In the genomic region with DNA sequence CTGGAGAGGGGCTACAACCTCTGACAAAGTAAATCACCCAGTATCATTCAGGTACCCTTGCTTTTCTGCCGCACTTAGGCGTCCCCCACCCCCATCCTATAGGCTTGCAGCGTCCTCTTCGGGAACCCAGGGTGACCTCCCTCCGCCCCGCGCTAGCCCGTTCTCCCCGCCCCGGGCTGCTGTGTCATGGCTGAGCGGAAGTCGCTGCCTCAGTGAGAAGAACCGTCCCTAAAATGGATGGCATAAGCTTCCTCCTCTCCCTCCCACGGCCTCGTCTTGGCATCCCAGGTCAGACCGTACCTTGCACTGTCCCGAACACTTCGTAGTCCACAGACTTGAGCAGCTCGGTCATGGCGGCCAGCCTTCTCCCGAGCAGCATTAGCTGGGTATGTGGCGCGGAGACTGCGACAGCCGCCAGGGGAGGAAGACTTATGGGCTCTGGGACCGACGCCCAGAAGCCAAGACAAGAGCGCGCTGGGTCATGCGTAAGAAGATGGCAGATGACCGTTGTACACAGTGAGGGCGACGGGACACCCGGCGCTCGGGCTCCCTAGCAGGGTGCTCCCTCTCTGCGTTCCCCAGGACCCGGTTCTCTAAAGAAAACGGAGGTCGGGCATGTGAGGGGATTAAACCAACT, we compare ENCODE assay signal across 9 mouse cellular contexts. TPM values are rescaled to one million over a fixed set of nuclear protein-coding genes. Genes with fewer than 3 reads are reported as not detected.
DNase-seq lines count a peak whose midpoint lies in the region; ATAC-seq and TF ChIP-seq lines count a peak whose summit lies in the region.
"Had no signal": no experiment of that assay in that cellular context is flagged by ENCODE, and none has a peak within 500 bp of the region (broad histone marks: within the 10 kb centered on the region; RNA-seq: fewer than 3 reads in every experiment).

Gene Acyp2, minus strand, starts transcription at position 587 of the 637 bp plus-strand sequence.

- no peak for TF ChIP-seq CTCF in C2C12 (IDR thresholded peaks at IDR 0.05; ENCODE audit: control insufficient read depth, insufficient read depth, insufficient read length)
- TF ChIP-seq CTCF in brain, embryonic 14.5 days (IDR thresholded peaks at IDR 0.05; ENCODE audit: borderline replicate concordance, extremely low read depth, insufficient read depth, insufficient read length), result peak; percentile 47
- TF ChIP-seq CTCF in spleen, adult 2 months (IDR thresholded peaks at IDR 0.05; ENCODE audit: extremely low read depth, insufficient read depth, insufficient read length, insufficient replicate concordance), result no peak

- peak; percentile 99 for ATAC-seq in erythroblast, adult 5-6 weeks (replicated peaks; ENCODE audit: low FRiP score, poor library complexity, severe bottlenecking)
- ATAC-seq in kidney, embryonic 14.5 days (ENCODE audit: low FRiP score, low TSS enrichment), result peak; percentile 98
- ATAC-seq in limb, embryonic 14.5 days (ENCODE audit: low FRiP score, low read depth), result peak; percentile 95
- ATAC-seq in midbrain, embryonic 16.5 days, result peak; percentile 98
- ATAC-seq: Patski had no signal

- under 1% methylated on average over 40 of the region's 40 CpGs for WGBS in heart, embryonic 10.5 days
- WGBS in kidney, embryonic 14.5 days, result under 1% methylated on average over 40 of the region's 40 CpGs
- WGBS in limb, embryonic 14.5 days, result 1% methylated on average over 40 of the region's 40 CpGs
- WGBS in midbrain, embryonic 16.5 days, result 0% methylated on average over 40 of the region's 40 CpGs
- 3% methylated on average over 40 of the region's 40 CpGs for WGBS in spleen, adult 2 months

- no peak; the same call in 1 of the 2 replicates for TF ChIP-seq POLR2A in brain, embryonic 14.5 days (IDR thresholded peaks at IDR 0.05; ENCODE audit: borderline replicate concordance, extremely low read depth, insufficient read depth, insufficient read length, poor library complexity, severe bottlenecking)
- TF ChIP-seq POLR2A in limb, embryonic 14.5 days (IDR thresholded peaks at IDR 0.05; ENCODE audit: borderline replicate concordance, extremely low read depth, insufficient read depth, insufficient read length), result peak; percentile 64; the same call in 1 of the 2 replicates
- TF ChIP-seq POLR2A in spleen, adult 2 months (IDR thresholded peaks at IDR 0.05; ENCODE audit: low read depth, low read length), result peak; percentile 23; the same call in 1 of the 2 replicates

- no peaks in the 10 kb centered on the region; the same call in 1 of the 2 replicates for H3K4me1 ChIP-seq in heart, embryonic 10.5 days
- no peaks in the 10 kb centered on the region for H3K4me1 ChIP-seq in kidney, embryonic 14.5 days (ENCODE audit: control insufficient read depth, insufficient read depth, low read length)
- no peaks in the 10 kb centered on the region for H3K4me1 ChIP-seq in limb, embryonic 14.5 days (ENCODE audit: control insufficient read depth, insufficient read depth, low read length)
- H3K4me1 ChIP-seq in midbrain, embryonic 16.5 days (ENCODE audit: control insufficient read depth, insufficient read depth, low read length), result 0 out of 2 replicates have a peak, but pooled peaks cover 2% of the 10 kb centered on the region
- no peaks in the 10 kb centered on the region for H3K4me1 ChIP-seq in spleen, adult 2 months (ENCODE audit: control insufficient read depth, insufficient read depth, insufficient read length)

- H3K36me3 ChIP-seq in C2C12 (ENCODE audit: control insufficient read depth, insufficient read depth), result no peaks in the 10 kb centered on the region
- H3K36me3 ChIP-seq in heart, embryonic 10.5 days, result no peaks in the 10 kb centered on the region
- H3K36me3 ChIP-seq in kidney, embryonic 14.5 days (ENCODE audit: control insufficient read depth, insufficient read depth, low read length), result no peaks in the 10 kb centered on the region
- H3K36me3 ChIP-seq in limb, embryonic 14.5 days (ENCODE audit: control insufficient read depth, insufficient read depth, low read length), result no peaks in the 10 kb centered on the region
- no peaks in the 10 kb centered on the region for H3K36me3 ChIP-seq in midbrain, embryonic 16.5 days (ENCODE audit: control insufficient read depth, insufficient read depth, low read length)
- no peaks in the 10 kb centered on the region for H3K36me3 ChIP-seq in spleen, adult 2 months (ENCODE audit: control insufficient read depth, insufficient read depth, low read length)

- H3ac ChIP-seq in C2C12 (ENCODE audit: control insufficient read depth, insufficient read length, low read depth), result peak within 1 kb of the TSS; percentile 68

- H3K79me2 ChIP-seq in C2C12 (ENCODE audit: control insufficient read depth, insufficient read depth), result no peaks in the 10 kb centered on the region

- H3K79me3 ChIP-seq in C2C12 (ENCODE audit: low read depth), result peaks cover 3% of the 10 kb centered on the region

- H3K4me3 ChIP-seq in C2C12 (ENCODE audit: insufficient read depth, poor library complexity, severe bottlenecking), result peak within 1 kb of the TSS; percentile 41
- peak within 1 kb of the TSS; percentile 78 for H3K4me3 ChIP-seq in heart, embryonic 10.5 days
- peak within 1 kb of the TSS; percentile 71 for H3K4me3 ChIP-seq in kidney, embryonic 14.5 days (ENCODE audit: low read length)
- peak within 1 kb of the TSS; percentile 70 for H3K4me3 ChIP-seq in limb, embryonic 14.5 days (replicated peaks; ENCODE audit: low read length)
- peak within 1 kb of the TSS; percentile 81 for H3K4me3 ChIP-seq in midbrain, embryonic 16.5 days (ENCODE audit: low read depth, low read length)
- H3K4me3 ChIP-seq in spleen, adult 2 months (ENCODE audit: extremely low read depth, insufficient read depth, insufficient read length), result peak within 1 kb of the TSS; percentile 83

- no peaks in the 10 kb centered on the region for H3K27me3 ChIP-seq in C2C12 (ENCODE audit: control insufficient read depth, insufficient read depth, insufficient read length)
- H3K27me3 ChIP-seq in heart, embryonic 10.5 days (ENCODE audit: insufficient read depth, poor library complexity, severe bottlenecking), result no peaks in the 10 kb centered on the region
- H3K27me3 ChIP-seq in kidney, embryonic 14.5 days (ENCODE audit: control insufficient read depth, insufficient read depth, low read length), result no peaks in the 10 kb centered on the region
- H3K27me3 ChIP-seq in limb, embryonic 14.5 days (ENCODE audit: control insufficient read depth, insufficient read depth, low read length), result no peaks in the 10 kb centered on the region
- H3K27me3 ChIP-seq in midbrain, embryonic 16.5 days (ENCODE audit: control insufficient read depth, insufficient read depth, low read depth, low read length), result no peaks in the 10 kb centered on the region
- H3K27me3 ChIP-seq in spleen, adult 2 months (ENCODE audit: control insufficient read depth, insufficient read depth, low read length), result no peaks in the 10 kb centered on the region

- H3K27ac ChIP-seq in heart, embryonic 10.5 days, result peak within 1 kb of the TSS; percentile 98
- H3K27ac ChIP-seq in kidney, embryonic 14.5 days (ENCODE audit: low read depth, low read length), result peak within 1 kb of the TSS; percentile 82; the same call in 1 of the 2 replicates
- H3K27ac ChIP-seq in limb, embryonic 14.5 days (replicated peaks; ENCODE audit: low read depth, low read length), result peak within 1 kb of the TSS; percentile 61; the same call in 1 of the 2 replicates
- H3K27ac ChIP-seq in midbrain, embryonic 16.5 days (ENCODE audit: low read length), result peak within 1 kb of the TSS; percentile 92
- peak within 1 kb of the TSS; percentile 80 for H3K27ac ChIP-seq in spleen, adult 2 months (ENCODE audit: insufficient read depth, low read length)

- H3K4me2 ChIP-seq in kidney, embryonic 14.5 days (replicated peaks; ENCODE audit: low read depth, low read length), result peak within 1 kb of the TSS; percentile 54
- peak within 1 kb of the TSS; percentile 65 for H3K4me2 ChIP-seq in limb, embryonic 14.5 days (replicated peaks; ENCODE audit: low read depth, low read length, severe bottlenecking)
- peak within 1 kb of the TSS; percentile 67 for H3K4me2 ChIP-seq in midbrain, embryonic 16.5 days (ENCODE audit: low read length)

- H3K9ac ChIP-seq in kidney, embryonic 14.5 days (ENCODE audit: low read depth, low read length), result peak within 1 kb of the TSS; percentile 77
- H3K9ac ChIP-seq in limb, embryonic 14.5 days (ENCODE audit: low read depth, low read length, severe bottlenecking), result peak within 1 kb of the TSS; percentile 80
- peak within 1 kb of the TSS; percentile 90 for H3K9ac ChIP-seq in midbrain, embryonic 16.5 days (ENCODE audit: low read depth, low read length)

- DNase-seq in brain, embryonic 14.5 days (ENCODE audit: low read depth), result peak; percentile 91
- DNase-seq in heart, embryonic 10.5 days (ENCODE audit: low spot score), result peak; percentile 96
- peak; percentile 75 for DNase-seq in limb, embryonic 14.5 days (ENCODE audit: low spot score)
- peak; percentile 54 to 80 for DNase-seq in spleen, adult 2 months (ENCODE audit: low read depth in 1 of 2, low spot score in 2 of 2)

- no peaks in the 10 kb centered on the region for H3K9me3 ChIP-seq in heart, embryonic 10.5 days
- H3K9me3 ChIP-seq in kidney, embryonic 14.5 days (ENCODE audit: control insufficient read depth, low read length), result no peaks in the 10 kb centered on the region
- H3K9me3 ChIP-seq in limb, embryonic 14.5 days (ENCODE audit: control insufficient read depth, low read length), result no peaks in the 10 kb centered on the region
- no peaks in the 10 kb centered on the region for H3K9me3 ChIP-seq in midbrain, embryonic 16.5 days (replicated peaks; ENCODE audit: control insufficient read depth, low read length, poor library complexity, severe bottlenecking)

TF ChIP-seq in C2C12, 6 proteins besides CTCF, POLR2A, EP300 and RAD21:
- TF ChIP-seq MYOD1 (IDR thresholded peaks at IDR 0.05; ENCODE audit: control insufficient read depth, insufficient read length, low read depth), result no peak
- no peak for TF ChIP-seq FOSL1 (IDR thresholded peaks at IDR 0.05; ENCODE audit: insufficient read depth, low read length, poor library complexity, severe bottlenecking)
- no peak for TF ChIP-seq MYOG (IDR thresholded peaks at IDR 0.05; ENCODE audit: control insufficient read depth, extremely low read depth, insufficient read length)
- TF ChIP-seq USF1 (IDR thresholded peaks at IDR 0.05; ENCODE audit: low read depth), result no peak
- no peak for TF ChIP-seq CEBPB (IDR thresholded peaks at IDR 0.05; ENCODE audit: low read depth)
- no peak for TF ChIP-seq MAX (IDR thresholded peaks at IDR 0.05)

RNA-seq across cellular contexts. Expression of gene Acyp2, which starts in this region (rescaled TPM):
- 4.8 TPM for polyA plus RNA-seq in C2C12 (2012; fragmentation: generic; extraction: Trizol)
- 6.0 and 8.1 TPM in 2 replicates for polyA plus RNA-seq in brain, embryonic 14.5 days (2012; rRNA removed)
- 1.7 TPM in 2 replicates for total RNA-seq in erythroblast, adult 5-6 weeks (2015; ENCODE audit: low replicate concordance)
- 2.1 TPM in 1 of 2 replicates, not detected in the other for total RNA-seq in erythroblast, adult 5-6 weeks (2017; ENCODE audit: low replicate concordance)
- polyA plus RNA-seq in heart, embryonic 10.5 days (2016; fragmentation: Nextera tagmentation; extraction: Ambion mirVana), result 12.2 and 19.8 TPM in 2 replicates
- 22.2 and 34.9 TPM in 2 replicates for polyA plus RNA-seq in kidney, embryonic 14.5 days (2014; fragmentation: Nextera tagmentation; extraction: Ambion mirVana)
- 3.4 and 8.0 TPM in 2 replicates for polyA plus RNA-seq in limb, embryonic 14.5 days (2012; rRNA removed)
- 9.6 and 11.1 TPM in 2 replicates for polyA plus RNA-seq in limb, embryonic 14.5 days (2014; fragmentation: Nextera tagmentation; extraction: Ambion mirVana)
- polyA plus RNA-seq in midbrain, embryonic 16.5 days (2015; fragmentation: Nextera tagmentation; extraction: Ambion mirVana), result 21.0 and 23.4 TPM in 2 replicates
- 1.4 and 1.7 TPM in 2 replicates for polyA plus RNA-seq in spleen, adult 2 months (2012; rRNA removed)
- polyA plus RNA-seq: Patski had no signal

Comparison
In these comparisons a context has a peak if more than half of its experiments do, and no peak if none do; other contexts are left out.
1. Peak in every context shown above with its lines: DNase-seq, ATAC-seq, H3K4me3 ChIP-seq and H3K27ac ChIP-seq.